Mouse (Mus musculus): ENCODE measurements at regions not wholly inside any gene's neighbourhood (a gene's known extent, or its start where the extent isn't known, plus 50 kb on each side); places are given as distances from the start of the nearest gene placed in this dataset.

DNA sequence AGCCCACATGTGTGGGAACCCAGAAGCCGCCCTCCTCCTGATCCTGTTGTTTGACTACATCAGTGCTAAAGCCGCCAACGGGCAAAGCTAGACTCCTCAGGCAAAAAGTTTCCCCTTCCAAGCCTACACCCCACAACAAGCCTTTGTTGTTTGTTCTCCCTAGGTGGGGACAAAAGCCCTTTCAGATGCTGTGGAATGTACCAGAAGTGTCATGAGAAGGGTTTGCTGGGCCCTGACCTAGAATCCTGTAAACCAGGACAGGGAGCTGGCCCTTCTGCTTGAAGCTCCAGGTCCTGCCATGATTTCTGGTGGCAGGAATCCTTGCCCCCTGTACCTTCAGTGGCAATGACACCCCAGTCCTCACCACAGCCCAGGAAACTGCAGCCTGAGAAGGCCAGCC lies 69.5 kb upstream of the Epcam start:
- no peak overlapping the region for H3K9ac ChIP-seq
- H3K27me3 ChIP-seq = no peaks in the 10 kb centered on the region
- peaks cover 17% of the 10 kb centered on the region for H3K4me1 ChIP-seq (replicated peaks)
- H3K4me3 ChIP-seq (replicated peaks) = no peak overlapping the region
- no peak overlapping the region for H3K27ac ChIP-seq (replicated peaks)
- no peaks in the 10 kb centered on the region for H3K36me3 ChIP-seq (replicated peaks)
- no peaks in the 10 kb centered on the region for H3K9me3 ChIP-seq (replicated peaks)
- no peak overlapping the region for H3K4me2 ChIP-seq
- WGBS (ENCODE audit: insufficient replicate concordance) = 62% methylated on average over 3 of the region's 3 CpGs
- ATAC-seq (ENCODE audit: insufficient read depth) = no peak

- no peaks in the 10 kb centered on the region for H3K9me3 ChIP-seq (replicated peaks)
- no peak overlapping the region for H3K27ac ChIP-seq (replicated peaks)
- ATAC-seq (ENCODE audit: insufficient read depth) = no peak
- H3K4me3 ChIP-seq (replicated peaks) = no peak overlapping the region
- H3K36me3 ChIP-seq (replicated peaks) = no peaks in the 10 kb centered on the region
- no peaks in the 10 kb centered on the region for H3K27me3 ChIP-seq
- H3K9ac ChIP-seq = no peak overlapping the region
- peak overlapping the region; percentile 29 for H3K4me2 ChIP-seq
- peaks cover 19% of the 10 kb centered on the region for H3K4me1 ChIP-seq (replicated peaks)
- 47% methylated on average over 9 of the region's 9 CpGs for WGBS (ENCODE audit: insufficient replicate concordance)
Observed at GRCm38 (mm10) chr17:87566996-87567395, 68.8 kb upstream of the Epcam start.

GRCm38 (mm10) chr17:87567475-87567874 lies 68.3 kb upstream of the Epcam start:
- ATAC-seq (ENCODE audit: insufficient read depth) = no peak
- no peak overlapping the region for H3K4me2 ChIP-seq

DNA sequence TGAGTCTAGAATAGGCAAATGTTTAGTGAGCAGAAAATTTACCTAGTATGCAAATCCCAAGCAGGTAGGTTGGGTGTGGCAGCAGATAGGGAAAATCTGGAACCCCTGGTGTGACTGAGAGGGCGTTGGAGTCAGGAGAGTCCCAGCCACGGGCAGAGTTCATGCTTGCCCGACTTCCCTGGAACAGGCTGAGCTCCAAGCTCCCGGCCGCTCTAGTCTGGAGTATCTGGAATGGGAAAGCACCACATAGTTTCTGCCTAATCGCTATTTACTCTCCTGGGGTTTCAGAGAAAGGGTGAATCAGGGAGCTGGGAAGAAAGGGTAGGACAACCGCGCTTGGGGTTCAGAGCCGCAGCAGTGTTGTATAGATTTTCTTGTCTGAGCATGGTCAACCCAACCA lies 65.8 kb upstream of the Epcam start:
- Histone ChIP-seq H3K4me1 (replicated peaks) (peaks cover 19% of the 10 kb centered on the region), H3K27ac (replicated peaks) (no peak overlapping the region)
- no peak for ATAC-seq (ENCODE audit: insufficient read depth)

More at GRCm38 (mm10) chr17:87567475-87567874, 68.3 kb upstream of the Epcam start:
- no peaks in the 10 kb centered on the region for H3K27me3 ChIP-seq
- no peaks in the 10 kb centered on the region for H3K9me3 ChIP-seq (replicated peaks)
- no peak overlapping the region for H3K9ac ChIP-seq
- no peak overlapping the region for H3K4me3 ChIP-seq (replicated peaks)
- H3K36me3 ChIP-seq (replicated peaks) = no peaks in the 10 kb centered on the region
- 20% methylated on average over 2 of the region's 2 CpGs for WGBS (ENCODE audit: insufficient replicate concordance)
- H3K4me1 ChIP-seq (replicated peaks) = peaks cover 19% of the 10 kb centered on the region
- no peak overlapping the region for H3K27ac ChIP-seq (replicated peaks)

GRCm38 (mm10) chr17:87570676-87571344 lies 65.0 kb upstream of the Epcam start:
- Histone ChIP-seq H3K9me3 (replicated peaks) (no peaks in the 10 kb centered on the region), H3K4me1 (replicated peaks) (peaks cover 19% of the 10 kb centered on the region), H3K4me2 (peak overlapping the region; percentile 51; the same call in 1 of the 2 replicates), H3K4me3 (replicated peaks) (no peak overlapping the region), H3K27ac (replicated peaks) (no peak overlapping the region), H3K27me3 (no peaks in the 10 kb centered on the region), H3K36me3 (replicated peaks) (no peaks in the 10 kb centered on the region), H3K9ac (no peak overlapping the region)
- 66% methylated on average over 18 of the region's 18 CpGs for WGBS (ENCODE audit: insufficient replicate concordance)
- 0 out of 2 replicates have a peak, but pooled peaks have one; percentile 33 for ATAC-seq (ENCODE audit: insufficient read depth)

More for the DNA sequence above, 65.8 kb upstream of the Epcam start:
- Histone ChIP-seq H3K4me2 (no peak overlapping the region), H3K4me3 (replicated peaks) (no peak overlapping the region), H3K9ac (no peak overlapping the region), H3K36me3 (replicated peaks) (no peaks in the 10 kb centered on the region), H3K27me3 (no peaks in the 10 kb centered on the region), H3K9me3 (replicated peaks) (no peaks in the 10 kb centered on the region)
- WGBS (ENCODE audit: insufficient replicate concordance) = 65% methylated on average over 9 of the region's 9 CpGs

- Histone ChIP-seq H3K4me1 (replicated peaks) (peaks cover 19% of the 10 kb centered on the region), H3K27me3 (no peaks in the 10 kb centered on the region), H3K4me3 (replicated peaks) (no peak overlapping the region), H3K36me3 (replicated peaks) (no peaks in the 10 kb centered on the region), H3K9me3 (replicated peaks) (no peaks in the 10 kb centered on the region), H3K9ac (no peak overlapping the region), H3K4me2 (peak overlapping the region; percentile 51), H3K27ac (replicated peaks) (no peak overlapping the region)
- peak; percentile 64 for ATAC-seq (ENCODE audit: insufficient read depth)
- WGBS (ENCODE audit: insufficient replicate concordance) = 13% methylated on average over 18 of the region's 18 CpGs
Observed at GRCm38 (mm10) chr17:87571345-87571932, 64.3 kb upstream of the Epcam start.

GRCm38 (mm10) chr17:87583575-87583974 lies 52.2 kb upstream of the Epcam start:
- Histone ChIP-seq H3K27me3 (no peaks in the 10 kb centered on the region), H3K9ac (no peak overlapping the region), H3K27ac (replicated peaks) (no peak overlapping the region), H3K4me2 (no peak overlapping the region), H3K4me3 (replicated peaks) (no peak overlapping the region), H3K9me3 (replicated peaks) (no peaks in the 10 kb centered on the region), H3K36me3 (replicated peaks) (no peaks in the 10 kb centered on the region), H3K4me1 (replicated peaks) (no peaks in the 10 kb centered on the region)
- no peak for ATAC-seq (ENCODE audit: insufficient read depth)
- WGBS (ENCODE audit: insufficient replicate concordance) = 44% methylated on average over 6 of the region's 6 CpGs

GRCm38 (mm10) chr17:87585355-87585754 lies 50.4 kb upstream of the Epcam start:
- Histone ChIP-seq H3K4me2 (no peak overlapping the region), H3K27ac (replicated peaks) (no peak overlapping the region), H3K27me3 (no peaks in the 10 kb centered on the region), H3K9ac (no peak overlapping the region), H3K9me3 (replicated peaks) (no peaks in the 10 kb centered on the region), H3K4me3 (replicated peaks) (no peak overlapping the region), H3K4me1 (replicated peaks) (no peaks in the 10 kb centered on the region), H3K36me3 (replicated peaks) (no peaks in the 10 kb centered on the region)
- WGBS (ENCODE audit: insufficient replicate concordance) = 49% methylated on average over 6 of the region's 6 CpGs
- ATAC-seq (ENCODE audit: insufficient read depth) = no peak
